Mouse (Mus musculus) lung, postnatal 0 days (tissue): ENCODE measurements at regions not wholly inside any gene's neighbourhood (a gene's known extent, or its start where the extent isn't known, plus 50 kb on each side); places are given as distances from the start of the nearest gene placed in this dataset.

Source experiments
- ATAC-seq: fragments of 200-750 bp; cut with Nextera tagmentation; 2 replicates; pipeline ENCODE4 v1.8.0; 2017; ENCODE audit warnings: moderate library complexity
- DNase-seq: peaks from one replicate; pipeline ENCODE4 v3.0.0-alpha.2; 2016; ENCODE audit warnings: low spot score
- H3K27ac ChIP-seq: fragments of 300-500 bp; sonication (generic); 2 replicates; pipeline ENCODE4 v1.5.1; 2014; ENCODE audit warnings: antibody characterized with exemption, mild to moderate bottlenecking, low read length, mixed read lengths
- H3K27me3 ChIP-seq: fragments of 300-500 bp; sonication (generic); replicated peaks from 2 replicates; pipeline ENCODE4 v1.6.1; 2014; ENCODE audit warnings: low read length, mixed read lengths; ENCODE audit not compliant: insufficient read depth
- H3K36me3 ChIP-seq: fragments of 300-500 bp; sonication (generic); 2 replicates; pipeline ENCODE4 v1.6.1; 2014; ENCODE audit warnings: low read length, mixed read lengths; ENCODE audit not compliant: insufficient read depth
- H3K4me1 ChIP-seq: fragments of 300-500 bp; sonication (generic); 2 replicates; pipeline ENCODE4 v1.6.1; 2014; ENCODE audit warnings: antibody characterized with exemption, low read depth, low read length, mixed read lengths; ENCODE audit not compliant: insufficient read depth
- H3K4me2 ChIP-seq: fragments of 300-500 bp; sonication (generic); replicated peaks from 2 replicates; pipeline ENCODE4 v1.6.1; 2014; ENCODE audit warnings: low read depth, mild to moderate bottlenecking, low read length, moderate library complexity, mixed read lengths
- H3K4me3 ChIP-seq: fragments of 300-500 bp; sonication (generic); 2 replicates; pipeline ENCODE4 v1.5.1; 2014; ENCODE audit warnings: low read depth, low read length
- H3K9ac ChIP-seq: fragments of 300-500 bp; sonication (generic); replicated peaks from 2 replicates; pipeline ENCODE4 v1.6.1; 2014; ENCODE audit warnings: low read depth, mild to moderate bottlenecking
- H3K9me3 ChIP-seq: fragments of 300-500 bp; sonication (generic); 2 replicates; pipeline ENCODE4 v1.6.1; 2016; ENCODE audit warnings: low read length, mixed read lengths
- CTCF ChIP-seq: IDR thresholded peaks from 2 replicates; pipeline ENCODE4 v1.5.1; 2016; ENCODE audit warnings: antibody characterized with exemption, mild to moderate bottlenecking
- EP300 ChIP-seq: IDR thresholded peaks from 2 replicates; pipeline ENCODE4 v1.6.1; 2016; ENCODE audit warnings: antibody characterized with exemption, mild to moderate bottlenecking, control low read depth
- WGBS: fragments of 180-500 bp; shearing (Covaris S2); extraction: QIAGEN DNeasy Blood & Tissue Kit; methylation state at CpG from one replicate; pipeline ENCODE4 v1.1.7; 2014; 5-methylcytosine and 5-hydroxymethylcytosine counted together

DNA sequence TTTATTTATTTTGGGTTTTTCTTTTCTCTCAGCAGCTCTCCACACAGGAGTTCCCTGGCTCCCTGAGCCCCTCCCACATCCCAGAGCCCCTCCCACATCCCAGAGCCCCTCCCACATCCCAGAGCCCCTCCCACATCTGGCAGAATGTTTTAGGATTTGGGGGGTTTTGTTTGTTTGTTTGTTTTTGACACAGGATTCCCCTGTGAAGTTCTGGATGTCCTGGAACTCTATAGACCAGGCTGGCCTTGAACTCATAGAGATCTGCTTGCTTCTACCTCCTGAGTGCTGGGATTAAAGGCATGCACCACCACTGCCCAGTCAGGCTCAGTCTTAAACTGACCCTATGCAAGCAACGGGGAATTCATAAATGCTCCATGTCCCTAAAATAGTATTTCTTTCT, 100.2 kb downstream of the 1700001O22Rik start:
- no peak for DNase-seq

DNA sequence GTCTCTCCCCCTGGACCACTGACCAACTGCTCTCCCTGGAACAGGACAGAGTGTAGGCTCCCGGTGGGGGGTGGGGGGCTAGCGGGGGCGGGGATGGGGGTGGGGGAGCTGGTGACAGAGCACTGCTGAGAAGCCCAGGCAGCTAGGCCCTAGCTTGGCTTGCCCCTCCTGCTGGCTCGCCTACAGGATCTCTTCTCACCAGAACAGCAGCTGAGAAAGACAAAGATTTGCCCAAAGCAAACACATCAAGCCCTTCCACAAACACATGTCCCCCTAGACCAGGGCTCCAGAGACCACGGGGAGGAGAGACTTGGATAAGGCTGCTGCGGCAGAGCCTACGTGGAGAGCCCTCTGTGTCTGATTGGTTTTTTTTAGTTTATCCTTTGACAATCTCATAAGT, 100.8 kb downstream of the 1700001O22Rik start:
- Histone ChIP-seq H3K27ac (0 out of 2 replicates have a peak overlapping the region, but pooled peaks have one; percentile 27), H3K9me3 (no peaks in the 10 kb centered on the region), H3K4me3 (no peak overlapping the region), H3K4me2 (no peak overlapping the region), H3K4me1 (peaks cover 15% of the 10 kb centered on the region; the same call in 1 of the 2 replicates), H3K36me3 (no peaks in the 10 kb centered on the region), H3K9ac (no peak overlapping the region), H3K27me3 (no peaks in the 10 kb centered on the region)
- 17% methylated on average over 7 of the region's 7 CpGs for WGBS
- no peak for TF ChIP-seq EP300
- no peak for TF ChIP-seq CTCF
- DNase-seq (no peak), ATAC-seq (no peak)

More for the DNA sequence above, 100.2 kb downstream of the 1700001O22Rik start:
- no peaks in the 10 kb centered on the region for H3K36me3 ChIP-seq
- no peaks in the 10 kb centered on the region for H3K9me3 ChIP-seq
- WGBS = 68% methylated on average over 1 of the region's 1 CpGs
- H3K9ac ChIP-seq = no peak overlapping the region
- no peak overlapping the region for H3K4me3 ChIP-seq
- peaks cover 17% of the 10 kb centered on the region; the same call in 1 of the 2 replicates for H3K4me1 ChIP-seq
- no peak overlapping the region for H3K4me2 ChIP-seq
- no peaks in the 10 kb centered on the region for H3K27me3 ChIP-seq
- no peak for ATAC-seq
- no peak overlapping the region for H3K27ac ChIP-seq
- TF ChIP-seq EP300 (no peak), CTCF (no peak)

- WGBS = 86% methylated on average over 2 of the region's 2 CpGs
- ATAC-seq (no peak), DNase-seq (no peak)
- Histone ChIP-seq H3K4me1 (peaks cover 7% of the 10 kb centered on the region; the same call in 1 of the 2 replicates), H3K27ac (no peak overlapping the region), H3K27me3 (no peaks in the 10 kb centered on the region), H3K36me3 (no peaks in the 10 kb centered on the region), H3K9me3 (no peaks in the 10 kb centered on the region), H3K4me2 (no peak overlapping the region), H3K4me3 (no peak overlapping the region), H3K9ac (no peak overlapping the region)
- no peak for TF ChIP-seq CTCF
- no peak for TF ChIP-seq EP300
Observed at GRCm38 (mm10) chr2:30700890-30701289, 102.6 kb downstream of the 1700001O22Rik start.

- H3K4me2 ChIP-seq = no peak overlapping the region
Observed at GRCm38 (mm10) chr2:30700471-30700870, 103.0 kb downstream of the 1700001O22Rik start.

GRCm38 (mm10) chr2:30699797-30700454, 103.5 kb downstream of the 1700001O22Rik start:
- DNase-seq = peak; percentile 90
- no peak overlapping the region for H3K9ac ChIP-seq

More at GRCm38 (mm10) chr2:30700471-30700870, 103.0 kb downstream of the 1700001O22Rik start:
- ATAC-seq (no peak; the same call in 1 of the 2 replicates), DNase-seq (no peak)
- peak overlapping the region; percentile 77 for H3K27ac ChIP-seq
- no peaks in the 10 kb centered on the region for H3K36me3 ChIP-seq
- no peaks in the 10 kb centered on the region for H3K9me3 ChIP-seq
- H3K4me1 ChIP-seq = peaks cover 9% of the 10 kb centered on the region; the same call in 1 of the 2 replicates
- no peak overlapping the region for H3K9ac ChIP-seq
- no peaks in the 10 kb centered on the region for H3K27me3 ChIP-seq
- H3K4me3 ChIP-seq = no peak overlapping the region
- TF ChIP-seq CTCF (no peak), EP300 (no peak)
- 89% methylated on average over 1 of the region's 1 CpGs for WGBS

GRCm38 (mm10) chr2:30698758-30699535, 104.1 kb downstream of the Cstad start:
- Histone ChIP-seq H3K9me3 (no peaks in the 10 kb centered on the region), H3K4me2 (no peak overlapping the region), H3K9ac (no peak overlapping the region), H3K4me3 (no peak overlapping the region), H3K36me3 (no peaks in the 10 kb centered on the region), H3K27ac (peak overlapping the region; percentile 6; the same call in 1 of the 2 replicates), H3K27me3 (no peaks in the 10 kb centered on the region), H3K4me1 (peaks cover 10% of the 10 kb centered on the region; the same call in 1 of the 2 replicates)
- ATAC-seq (no peak), DNase-seq (no peak)
- TF ChIP-seq CTCF (no peak), EP300 (no peak)
- WGBS = 69% methylated on average over 6 of the region's 6 CpGs

More at GRCm38 (mm10) chr2:30699797-30700454, 103.5 kb downstream of the 1700001O22Rik start:
- TF ChIP-seq CTCF (no peak), EP300 (no peak)
- no peak overlapping the region for H3K4me3 ChIP-seq
- H3K4me1 ChIP-seq = peaks cover 10% of the 10 kb centered on the region; the same call in 1 of the 2 replicates
- peak; percentile 85 for ATAC-seq
- no peaks in the 10 kb centered on the region for H3K9me3 ChIP-seq
- H3K27ac ChIP-seq = peak overlapping the region; percentile 77
- WGBS = 31% methylated on average over 6 of the region's 6 CpGs
- H3K36me3 ChIP-seq = no peaks in the 10 kb centered on the region
- H3K4me2 ChIP-seq = 0 out of 2 replicates have a peak overlapping the region, but pooled peaks have one; percentile 4
- no peaks in the 10 kb centered on the region for H3K27me3 ChIP-seq
